Mouse (Mus musculus) retina, adult 2 months (tissue): ENCODE data around the gene Ednrb.

Experiments used
- DNase-seq: peaks from one replicate; pipeline ENCODE4 v3.0.0-alpha.2; 2012; ENCODE audit warnings: low read depth, low spot score

Ednrb gene

GRCm38 (mm10) chr14:103844011-103844549 lies at the start of gene Ednrb:
TSS of gene Ednrb (minus strand) at chr14:103844402.
- no peak for DNase-seq

DNA sequence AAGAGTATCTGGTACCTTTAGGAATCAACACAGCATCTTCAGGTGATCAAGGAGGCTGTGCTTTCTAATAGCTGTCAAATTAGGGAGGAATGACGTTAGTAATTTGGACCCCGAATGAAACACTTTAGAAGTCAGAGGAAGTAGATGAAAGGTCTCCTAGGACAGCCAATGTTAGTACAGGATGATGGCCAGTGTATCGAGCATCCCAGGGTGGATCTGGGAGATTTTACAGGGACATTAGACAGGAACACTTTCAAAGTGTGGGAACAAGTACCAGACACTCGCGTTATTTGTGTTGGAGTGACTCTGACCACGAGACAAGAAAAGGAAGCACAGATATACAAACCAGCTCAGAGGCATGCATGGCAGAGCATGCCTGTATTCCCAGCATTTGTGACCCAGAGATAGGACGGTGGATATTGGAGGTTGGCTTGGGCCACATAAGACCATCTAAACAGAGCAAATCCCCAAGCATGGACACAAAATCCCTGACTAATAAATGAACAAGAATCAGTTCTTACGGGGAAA lies 48.3 kb upstream of the Ednrb start:
- DNase-seq, result no peak

DNA sequence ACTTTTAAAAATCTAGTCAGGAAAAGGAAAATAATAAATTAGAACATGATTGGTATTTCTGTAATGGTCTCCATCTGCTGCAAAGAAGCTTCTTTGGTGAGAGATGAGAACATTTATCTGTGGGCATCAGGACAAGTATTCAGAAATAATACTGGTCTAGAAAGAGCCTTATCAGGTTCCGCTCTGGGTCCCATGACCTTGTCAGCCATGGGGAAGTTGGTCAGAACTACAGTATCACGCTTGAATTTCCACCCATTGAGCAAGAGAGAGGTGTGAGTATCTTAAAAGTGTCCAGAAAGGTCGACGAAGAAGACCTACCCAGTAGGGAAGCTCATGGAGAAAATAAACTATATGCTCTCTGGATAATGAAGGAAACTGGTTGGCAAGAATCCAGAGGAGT lies 46.6 kb upstream of the Ednrb start:
- DNase-seq, result no peak

DNA sequence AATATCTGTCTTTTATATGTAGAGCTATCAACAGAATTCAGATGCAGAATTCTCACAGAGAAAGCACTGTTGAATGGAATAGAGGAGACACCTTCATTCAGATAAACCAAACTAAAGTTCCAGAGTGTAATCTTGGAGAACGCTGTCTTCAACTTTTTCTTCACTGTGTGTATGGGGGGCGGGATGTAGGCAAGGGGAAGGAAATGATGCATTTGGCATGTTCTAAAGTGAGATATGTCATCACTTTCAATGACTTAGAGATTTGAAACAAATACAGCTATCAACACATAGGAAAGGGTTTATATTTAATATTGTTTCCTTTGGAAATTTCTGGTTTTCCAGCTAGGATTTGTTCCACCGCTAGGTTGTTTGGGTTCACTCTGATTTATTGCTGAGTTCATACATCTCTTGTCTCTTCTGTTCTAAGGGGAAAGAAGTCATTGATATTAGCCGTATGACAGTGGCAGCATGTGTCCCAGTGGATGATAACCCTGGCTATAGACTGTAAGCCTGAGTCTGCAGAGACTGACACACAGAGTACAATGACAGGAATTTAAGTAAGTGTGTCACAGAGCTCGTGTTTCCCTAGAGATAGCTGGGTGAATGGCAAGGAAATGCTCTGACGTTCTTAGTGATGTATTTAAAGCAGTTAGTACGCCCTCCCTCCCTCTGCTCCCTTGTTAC lies 40.8 kb upstream of the Ednrb start:
- DNase-seq, result no peak

GRCm38 (mm10) chr14:103882943-103883342 lies 38.7 kb upstream of the Ednrb start:
- DNase-seq, result no peak

- no peak for DNase-seq
Measured at GRCm38 (mm10) chr14:103877117-103877516, 32.9 kb upstream of the Ednrb start.

DNA sequence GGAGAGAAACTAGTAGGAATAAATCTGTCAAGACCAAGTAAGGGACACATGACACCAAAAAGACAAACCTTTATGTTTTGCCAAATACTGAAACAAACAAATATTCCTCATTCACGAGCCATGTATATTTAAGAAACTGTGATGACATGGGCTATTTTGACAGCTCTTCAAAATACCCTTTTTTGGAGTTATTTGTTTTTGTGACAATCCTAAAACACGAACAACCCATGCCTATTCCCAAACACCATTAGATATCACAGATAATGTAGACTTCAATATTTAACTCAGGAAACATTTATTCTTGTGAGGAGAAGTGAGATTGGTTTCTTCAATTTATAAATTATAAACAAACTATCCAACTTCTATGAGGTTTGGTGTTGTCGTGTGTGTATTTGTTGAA lies 32.4 kb upstream of the Ednrb start:
- no peak for DNase-seq

- no peak for DNase-seq
Measured at GRCm38 (mm10) chr14:103866636-103867035, 22.4 kb upstream of the Ednrb start.

- no peak for DNase-seq
Measured at GRCm38 (mm10) chr14:103865226-103865625, 21.0 kb upstream of the Ednrb start.

DNA sequence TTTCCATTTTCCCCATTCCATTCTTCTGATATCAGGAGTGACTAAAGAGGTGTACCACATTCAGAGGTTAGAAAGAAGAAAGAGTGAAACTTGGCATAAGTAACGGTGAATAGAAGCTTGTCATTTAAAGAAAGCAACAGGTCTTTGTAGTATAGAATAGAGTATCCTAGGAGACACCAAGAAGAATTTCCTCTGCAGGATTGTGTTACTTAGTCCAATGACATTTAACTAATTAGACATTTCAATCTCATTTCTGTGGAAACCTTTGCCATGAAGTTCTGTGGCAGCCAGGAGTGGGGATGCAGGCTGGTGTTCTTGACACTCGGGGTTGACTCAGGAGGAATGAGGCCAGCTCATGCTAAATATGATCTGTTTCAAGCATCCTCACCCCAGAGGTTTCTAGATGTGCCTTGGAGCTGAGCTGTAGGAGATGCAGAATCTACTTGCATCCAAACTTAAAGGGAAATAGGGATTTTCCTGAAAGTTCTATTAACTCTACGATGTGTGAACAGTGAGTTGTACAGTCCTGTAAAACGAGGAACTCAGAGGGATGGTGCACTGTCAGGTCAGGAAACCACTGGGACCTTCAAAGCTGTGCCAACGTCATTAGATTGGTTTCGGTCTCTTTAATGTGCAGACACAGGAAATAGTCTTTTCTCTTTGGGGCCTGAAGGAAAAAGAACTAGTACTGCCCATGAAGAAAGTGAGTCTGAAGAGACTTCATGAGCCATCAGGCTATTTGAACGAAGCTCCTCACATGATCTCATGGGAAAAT lies 6.1 kb upstream of the Ednrb start:
- DNase-seq, result no peak

GRCm38 (mm10) chr14:103845716-103846115 lies 1.5 kb upstream of the Ednrb start:
- DNase-seq, result no peak

GRCm38 (mm10) chr14:103844944-103845343 lies 742 bp upstream of the Ednrb start:
- DNase-seq, result no peak

DNA sequence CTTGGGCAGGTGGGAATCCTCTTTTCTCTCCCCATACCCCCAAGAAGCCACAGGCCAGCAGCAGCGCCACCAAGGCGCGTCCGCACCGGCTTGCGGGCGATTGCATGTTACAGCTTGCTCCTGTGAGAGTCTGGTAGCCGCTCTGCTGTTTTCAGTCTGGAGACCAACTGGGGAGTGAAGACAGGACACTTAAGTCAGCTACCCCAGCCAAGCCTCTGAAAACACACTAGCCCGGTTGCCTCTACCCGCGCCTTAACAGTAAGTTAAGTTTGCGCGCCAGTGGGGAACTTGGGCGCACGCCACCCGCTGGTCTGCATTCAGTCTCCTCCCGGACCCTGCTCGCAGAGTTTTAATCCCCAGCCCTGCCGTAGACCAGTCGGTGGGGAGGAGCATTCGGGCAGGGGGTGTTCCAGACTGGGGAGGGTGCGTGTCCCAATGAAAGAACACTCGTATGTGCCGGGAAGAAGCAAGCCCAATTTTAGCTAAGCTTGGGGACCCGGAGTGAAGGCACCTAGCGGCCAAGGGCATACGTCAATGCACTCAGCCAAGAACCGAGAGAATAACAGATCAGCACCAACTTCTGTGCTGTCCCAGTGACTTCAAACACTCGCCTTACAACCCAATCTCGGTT lies 716 bp downstream of the Ednrb start:
- no peak for DNase-seq

- no peak for DNase-seq
Measured at GRCm38 (mm10) chr14:103842896-103843295, 1.3 kb downstream of the Ednrb start.

GRCm38 (mm10) chr14:103840436-103840835 lies 3.8 kb downstream of the Ednrb start:
- DNase-seq, result no peak

DNA sequence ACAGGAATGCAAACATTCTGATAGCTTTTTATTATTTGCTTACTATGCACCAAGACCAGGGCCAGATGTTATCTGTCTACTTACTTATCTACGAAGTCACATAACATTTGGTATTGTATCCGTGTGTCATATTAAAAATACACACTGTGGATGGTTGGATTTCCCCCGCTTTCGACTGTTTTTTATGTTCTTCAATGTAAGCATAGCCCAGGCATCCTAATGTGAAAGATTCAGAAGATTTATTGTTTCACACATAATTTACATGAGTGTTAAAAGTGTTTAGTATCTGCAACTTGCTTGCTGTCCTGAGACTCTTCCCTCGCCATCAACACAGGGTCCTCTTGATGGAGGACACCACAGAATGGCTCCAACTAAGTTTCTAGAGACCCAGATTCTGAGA lies 5.3 kb downstream of the Ednrb start:
- DNase-seq, result no peak

DNA sequence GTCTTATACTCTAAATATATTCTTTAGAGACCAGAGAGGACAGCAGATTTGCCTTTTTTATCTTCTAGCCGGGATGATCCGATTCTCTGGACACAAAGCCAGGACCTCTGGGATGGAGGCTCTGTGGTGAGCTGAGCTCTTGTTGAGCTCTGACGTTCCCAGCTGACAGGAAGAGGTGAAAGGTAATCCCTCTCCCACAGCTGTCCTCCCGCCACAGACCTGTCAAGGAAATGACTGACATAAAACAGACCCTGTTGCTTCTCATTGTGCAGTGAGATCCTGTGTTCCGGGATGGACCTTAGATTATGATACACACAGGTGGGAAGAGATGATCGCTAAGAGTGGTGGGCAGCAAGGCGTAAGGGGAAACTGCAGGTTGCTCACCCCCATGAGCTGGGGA lies 9.6 kb downstream of the Ednrb start:
- no peak for DNase-seq

GRCm38 (mm10) chr14:103834147-103834546 lies 10.1 kb downstream of the Ednrb start:
- DNase-seq, result no peak

DNA sequence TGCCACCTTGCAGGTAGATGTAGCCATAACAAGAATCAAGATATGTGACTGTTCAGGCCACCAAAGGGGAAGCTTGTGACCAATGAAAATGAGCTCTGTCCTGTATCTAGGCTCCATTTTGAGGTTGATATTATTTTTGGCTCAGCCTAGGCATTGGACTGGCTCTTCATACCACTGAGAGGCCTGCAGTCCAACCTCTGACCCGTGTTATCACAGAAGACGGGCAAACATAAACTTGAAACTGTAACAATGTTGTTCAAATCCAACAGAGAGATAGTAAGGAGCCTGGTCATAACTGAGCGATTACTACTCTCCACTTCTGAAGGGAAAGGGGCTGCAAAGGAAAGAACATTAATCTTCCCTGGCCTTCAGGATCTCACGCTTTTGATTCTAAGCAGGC lies 11.7 kb downstream of the Ednrb start:
- DNase-seq, result no peak

GRCm38 (mm10) chr14:103831007-103831406 lies 13.2 kb downstream of the Ednrb start:
- no peak for DNase-seq

GRCm38 (mm10) chr14:103826343-103826742 lies 17.9 kb downstream of the Ednrb start:
- DNase-seq, result no peak

GRCm38 (mm10) chr14:103825934-103826333 lies 18.3 kb downstream of the Ednrb start:
- DNase-seq, result no peak
